Comparison of ENCODE assay signal across 16 mouse cellular contexts in genomic region chr8:22226361-22226760, GRCm38 (mm10). TPM values are rescaled to one million over a fixed set of nuclear protein-coding genes. Genes with fewer than 3 reads are reported as not detected.
A peak's percentile ranks its signal among the peaks of the same experiment; 100 is the strongest.
DNase-seq lines count a peak whose midpoint lies in the region; ATAC-seq lines count a peak whose summit lies in the region.
"Had no signal": no experiment of that assay in that cellular context is flagged by ENCODE, and none has a peak within 500 bp of the region (broad histone marks: within the 10 kb centered on the region; RNA-seq: fewer than 3 reads in every experiment).

No protein-coding gene starts in this region.

- peak; percentile 79 for DNase-seq in heart, adult 11 months
- DNase-seq in heart, adult 18-20 months: no peak
- no peak for DNase-seq in kidney, adult 8-10 months
- DNase-seq: right cerebral cortex, adult 18-20 months had no signal

- peak overlapping the region; percentile 92; the same call in 1 of the 2 replicates for H3K4me2 ChIP-seq in kidney, embryonic 16.5 days (replicated peaks; ENCODE audit: low read depth, low read length)
- H3K4me2 ChIP-seq in stomach, embryonic 14.5 days (replicated peaks; ENCODE audit: low read depth, low read length): peak overlapping the region; percentile 92; the same call in 1 of the 2 replicates
- H3K4me2 ChIP-seq in midbrain, embryonic 13.5 days (replicated peaks): no peak overlapping the region

- ATAC-seq in kidney, embryonic 16.5 days (ENCODE audit: low FRiP score, low TSS enrichment): 0 out of 2 replicates have a peak, but pooled peaks have one; percentile 53
- ATAC-seq in megakaryocyte, adult 5-6 weeks (ENCODE audit: poor library complexity, severe bottlenecking): no peak
- peak; percentile 54; the same call in 1 of the 2 replicates for ATAC-seq in stomach, embryonic 14.5 days (ENCODE audit: insufficient number of reproducible peaks, insufficient read depth, low FRiP score, low read depth)
- no peak for ATAC-seq in midbrain, embryonic 13.5 days

- H3K4me1 ChIP-seq in kidney, embryonic 16.5 days (ENCODE audit: insufficient read depth, low read length): peaks cover 3% of the 10 kb centered on the region; the same call in 1 of the 2 replicates
- peaks cover 60% of the 10 kb centered on the region for H3K4me1 ChIP-seq in megakaryocyte, embryonic 14.5 days
- H3K4me1 ChIP-seq in stomach, embryonic 14.5 days (ENCODE audit: control insufficient read depth, insufficient read depth, low read length): 0 out of 2 replicates have a peak, but pooled peaks cover 2% of the 10 kb centered on the region
- H3K4me1 ChIP-seq in midbrain, embryonic 13.5 days (replicated peaks): peaks cover 15% of the 10 kb centered on the region

- H3K9me3 ChIP-seq in kidney, embryonic 16.5 days (ENCODE audit: low read length): no peaks in the 10 kb centered on the region
- 0 out of 2 replicates have a peak, but pooled peaks cover 4% of the 10 kb centered on the region for H3K9me3 ChIP-seq in megakaryocyte, embryonic 14.5 days
- H3K9me3 ChIP-seq in stomach, embryonic 14.5 days (ENCODE audit: control insufficient read depth, low read depth, low read length): no peaks in the 10 kb centered on the region
- no peaks in the 10 kb centered on the region for H3K9me3 ChIP-seq in midbrain, embryonic 13.5 days

- WGBS in kidney, embryonic 16.5 days: 54% methylated on average over 8 of the region's 8 CpGs
- 54% methylated on average over 8 of the region's 8 CpGs for WGBS in stomach, embryonic 14.5 days
- WGBS in midbrain, embryonic 13.5 days: 66% methylated on average over 8 of the region's 8 CpGs

- H3K4me3 ChIP-seq in kidney, embryonic 16.5 days (ENCODE audit: low read length): no peak overlapping the region
- H3K4me3 ChIP-seq in megakaryocyte, embryonic 14.5 days (replicated peaks): peak overlapping the region; percentile 30
- H3K4me3 ChIP-seq in stomach, embryonic 14.5 days (ENCODE audit: low read depth, low read length): 0 out of 2 replicates have a peak overlapping the region, but pooled peaks have one; percentile 52
- no peak overlapping the region for H3K4me3 ChIP-seq in midbrain, embryonic 13.5 days (replicated peaks)

- no peaks in the 10 kb centered on the region for H3K27me3 ChIP-seq in kidney, embryonic 16.5 days (ENCODE audit: insufficient read depth, low read length)
- no peaks in the 10 kb centered on the region for H3K27me3 ChIP-seq in megakaryocyte, embryonic 14.5 days (replicated peaks)
- H3K27me3 ChIP-seq in stomach, embryonic 14.5 days (ENCODE audit: control insufficient read depth, insufficient read depth, low read length): no peaks in the 10 kb centered on the region
- peaks cover 26% of the 10 kb centered on the region for H3K27me3 ChIP-seq in midbrain, embryonic 13.5 days

- H3K27ac ChIP-seq in kidney, embryonic 16.5 days (ENCODE audit: low read length): no peak overlapping the region
- peak overlapping the region; percentile 27; the same call in 1 of the 2 replicates for H3K27ac ChIP-seq in stomach, embryonic 14.5 days (ENCODE audit: low read length)
- no peak overlapping the region for H3K27ac ChIP-seq in midbrain, embryonic 13.5 days

- peaks cover 16% of the 10 kb centered on the region for H3K36me3 ChIP-seq in kidney, embryonic 16.5 days (ENCODE audit: insufficient read depth, low read length)
- H3K36me3 ChIP-seq in megakaryocyte, embryonic 14.5 days (replicated peaks; ENCODE audit: low read length): peaks cover 12% of the 10 kb centered on the region
- peaks cover 3% of the 10 kb centered on the region; the same call in 1 of the 2 replicates for H3K36me3 ChIP-seq in stomach, embryonic 14.5 days (ENCODE audit: control insufficient read depth, insufficient read depth, low read length)
- peaks cover 23% of the 10 kb centered on the region for H3K36me3 ChIP-seq in midbrain, embryonic 13.5 days

- H3K9ac ChIP-seq in kidney, embryonic 16.5 days (replicated peaks; ENCODE audit: low read length): no peak overlapping the region
- H3K9ac ChIP-seq in stomach, embryonic 14.5 days (replicated peaks; ENCODE audit: low read depth, low read length): no peak overlapping the region
- no peak overlapping the region for H3K9ac ChIP-seq in midbrain, embryonic 13.5 days (replicated peaks)

RNA-seq across cellular contexts. Expression of gene Thsd1, which starts 0.8 kb away (rescaled TPM):
- total RNA-seq in heart, adult 18-20 months (2021): 1 to 10 TPM; 4.2 to 4.5 TPM
- 18.1 and 18.7 TPM in 2 replicates for polyA plus RNA-seq in kidney, embryonic 16.5 days (2015; fragmentation: Nextera tagmentation; extraction: Ambion mirVana)
- polyA plus RNA-seq in megakaryocyte, embryonic 14.5 days (2012; ENCODE audit: insufficient read depth, low replicate concordance): 2.0 TPM in 1 of 2 replicates, not detected in the other
- total RNA-seq in megakaryocyte, adult 5-6 weeks (2015): 0.56 and 1.5 TPM in 2 replicates
- total RNA-seq in megakaryocyte, adult 5-6 weeks (2017): 0.51 and 0.73 TPM in 2 replicates
- polyA plus RNA-seq in stomach, embryonic 14.5 days (2014; fragmentation: Nextera tagmentation; extraction: Ambion mirVana): 9.4 and 10.8 TPM in 2 replicates
- 6.1 and 6.9 TPM in 2 replicates for polyA plus RNA-seq in midbrain, embryonic 13.5 days (2015; fragmentation: Nextera tagmentation; extraction: Ambion mirVana)

RNA-seq across cellular contexts. Expression of gene Vps36, which starts 33.8 kb away (rescaled TPM):
- 10 to 100 TPM; 26.7 to 29.0 TPM for total RNA-seq in heart, adult 18-20 months (2021)
- polyA plus RNA-seq in kidney, embryonic 16.5 days (2015; fragmentation: Nextera tagmentation; extraction: Ambion mirVana): 35.8 and 39.5 TPM in 2 replicates
- polyA plus RNA-seq in megakaryocyte, embryonic 14.5 days (2012; ENCODE audit: insufficient read depth, low replicate concordance): 1.4 and 7.2 TPM in 2 replicates
- total RNA-seq in megakaryocyte, adult 5-6 weeks (2015): 47.5 and 49.8 TPM in 2 replicates
- 43.9 and 47.3 TPM in 2 replicates for total RNA-seq in megakaryocyte, adult 5-6 weeks (2017)
- polyA plus RNA-seq in stomach, embryonic 14.5 days (2014; fragmentation: Nextera tagmentation; extraction: Ambion mirVana): 57.4 and 60.0 TPM in 2 replicates
- 39.9 and 43.2 TPM in 2 replicates for polyA plus RNA-seq in midbrain, embryonic 13.5 days (2015; fragmentation: Nextera tagmentation; extraction: Ambion mirVana)

RNA-seq across cellular contexts. Expression of gene Ckap2, which starts 40.7 kb away (rescaled TPM):
- under 1 TPM; 0.13 to 0.74 TPM for total RNA-seq in heart, adult 18-20 months (2021)
- 38.5 and 40.6 TPM in 2 replicates for polyA plus RNA-seq in kidney, embryonic 16.5 days (2015; fragmentation: Nextera tagmentation; extraction: Ambion mirVana)
- polyA plus RNA-seq in megakaryocyte, embryonic 14.5 days (2012; ENCODE audit: insufficient read depth, low replicate concordance): 2.2 TPM in 1 of 2 replicates, not detected in the other
- total RNA-seq in megakaryocyte, adult 5-6 weeks (2015): 66.7 and 76.1 TPM in 2 replicates
- 46.4 and 54.6 TPM in 2 replicates for total RNA-seq in megakaryocyte, adult 5-6 weeks (2017)
- polyA plus RNA-seq in stomach, embryonic 14.5 days (2014; fragmentation: Nextera tagmentation; extraction: Ambion mirVana): 61.5 and 62.0 TPM in 2 replicates
- 26.8 and 27.5 TPM in 2 replicates for polyA plus RNA-seq in midbrain, embryonic 13.5 days (2015; fragmentation: Nextera tagmentation; extraction: Ambion mirVana)

RNA-seq across cellular contexts. Expression of gene Tpte, which starts 56.9 kb away (rescaled TPM):
- not detected for total RNA-seq in heart, adult 18-20 months (2021)
- 0.06 TPM in 1 of 2 replicates, not detected in the other for polyA plus RNA-seq in kidney, embryonic 16.5 days (2015; fragmentation: Nextera tagmentation; extraction: Ambion mirVana)
- polyA plus RNA-seq in megakaryocyte, embryonic 14.5 days (2012; ENCODE audit: insufficient read depth, low replicate concordance): not detected in 2 replicates
- total RNA-seq in megakaryocyte, adult 5-6 weeks (2015): not detected in 2 replicates
- not detected in 2 replicates for total RNA-seq in megakaryocyte, adult 5-6 weeks (2017)
- 0.15 TPM in 1 of 2 replicates, not detected in the other for polyA plus RNA-seq in stomach, embryonic 14.5 days (2014; fragmentation: Nextera tagmentation; extraction: Ambion mirVana)
- not detected in 2 replicates for polyA plus RNA-seq in midbrain, embryonic 13.5 days (2015; fragmentation: Nextera tagmentation; extraction: Ambion mirVana)
- total RNA-seq: adrenal gland, postnatal 4 days; gastrocnemius, postnatal 4 days; left cerebral cortex, postnatal 10 days had no signal
- polyA plus RNA-seq: midbrain, embryonic 16.5 days; neural tube, embryonic 14.5 days; spleen, adult 2 months; thymus, adult 2 months had no signal

Comparison
In these comparisons a context has a peak if more than half of its experiments do, and no peak if none do; other contexts are left out.
1. ATAC-seq: peak in kidney, embryonic 16.5 days (single experiment) and stomach, embryonic 14.5 days (single experiment); none in megakaryocyte, adult 5-6 weeks (single experiment) and midbrain, embryonic 13.5 days (single experiment).
2. H3K4me3 ChIP-seq: peak in megakaryocyte, embryonic 14.5 days (single experiment) and stomach, embryonic 14.5 days (single experiment); none in kidney, embryonic 16.5 days (single experiment) and midbrain, embryonic 13.5 days (single experiment).